Mouse (Mus musculus) gastrocnemius, postnatal 14 days (tissue): ENCODE data around the gene Lyve1. TPM values are rescaled to one million over a fixed set of nuclear protein-coding genes. Genes with fewer than 3 reads are reported as not detected.

Experiments used
- DNase-seq: peaks from one replicate; pipeline ENCODE4 v3.0.0; 2021; ENCODE audit warnings: mixed read lengths
- intact Hi-C: fragments of 180-260 bp; cut with DNase I; formaldehyde crosslinking; loops from one replicate; pipeline ENCODE4 v1.15.1; 2025; ENCODE audit warnings: low total_unique reads
- total RNA-seq, 2 experiments: library from RNA; stranded (reverse); gene quantifications; 2 replicates each; pipeline ENCODE4 v1.2.3; 2021

Gene Lyve1
- total RNA-seq, 2 experiments from 2014 or later, result 10.4 to 11.9 TPM

DNA sequence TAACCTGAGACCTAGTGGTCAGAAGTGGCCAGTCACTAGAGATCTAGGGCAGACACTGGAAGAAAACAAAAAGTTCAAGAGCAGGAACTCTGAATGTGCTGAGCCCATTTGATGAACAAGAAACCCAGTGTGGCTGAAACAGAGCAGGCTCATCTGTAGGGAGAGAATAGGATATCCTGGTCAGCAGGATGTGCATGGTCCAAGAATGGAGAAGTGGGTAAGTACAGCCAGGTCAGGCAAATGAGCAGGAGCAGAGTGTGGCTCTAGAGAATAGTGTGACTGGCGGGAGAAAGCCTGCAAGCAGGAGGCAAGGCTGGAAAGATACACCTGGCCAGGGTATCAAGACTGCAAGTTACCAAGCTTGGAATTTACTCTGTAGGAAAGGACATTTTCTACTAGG, 7.4 kb downstream of the Lyve1 start:
- intact Hi-C loops, result no loop called here
- no peak for DNase-seq

GRCm38 (mm10) chr7:110854927-110855546, 8.0 kb downstream of the Lyve1 start:
- intact Hi-C loops, result no loop called here
- no peak for DNase-seq

DNA sequence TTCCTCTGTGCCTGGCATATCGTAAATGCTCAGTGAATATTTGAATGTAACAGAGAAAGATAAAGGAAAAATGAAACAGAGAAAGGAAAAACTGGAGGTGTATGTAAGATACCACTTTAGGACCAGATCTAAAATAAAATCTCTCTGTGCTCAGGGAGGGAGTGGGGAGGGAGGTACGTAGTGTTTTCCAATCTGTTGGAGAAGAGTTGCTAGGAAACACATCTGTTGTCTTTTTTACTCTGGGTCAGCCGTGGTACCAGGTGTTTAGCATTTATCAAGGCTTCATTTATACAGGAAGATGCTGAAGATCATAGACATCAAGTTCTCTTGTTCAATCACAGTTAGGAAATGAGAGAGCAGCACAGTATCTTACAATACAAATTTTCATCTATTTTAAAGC, 8.5 kb downstream of the Lyve1 start:
- no peak for DNase-seq
- intact Hi-C loops, result no loop called here

DNA sequence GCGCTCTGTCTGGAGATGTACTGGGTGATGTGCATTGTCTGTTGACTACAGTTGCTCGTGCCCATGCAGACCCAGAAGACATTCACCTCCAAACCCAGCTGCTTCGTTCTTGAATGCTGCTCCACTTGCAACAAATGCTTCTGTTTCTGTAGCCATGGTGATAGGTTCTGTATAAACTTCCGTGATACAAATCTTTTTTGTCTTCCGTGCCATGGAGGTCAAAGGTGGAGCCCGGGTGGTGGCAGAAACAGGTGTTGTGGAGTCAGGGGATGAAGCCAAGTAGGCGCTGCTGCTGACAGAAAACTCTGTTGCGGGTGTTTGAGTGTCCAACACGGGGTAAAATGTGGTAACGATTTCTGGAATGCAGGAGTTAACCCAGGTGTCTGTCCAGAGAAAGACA, 9.4 kb downstream of the Lyve1 start:
- intact Hi-C loops, result no loop called here
- DNase-seq, result no peak

DNA sequence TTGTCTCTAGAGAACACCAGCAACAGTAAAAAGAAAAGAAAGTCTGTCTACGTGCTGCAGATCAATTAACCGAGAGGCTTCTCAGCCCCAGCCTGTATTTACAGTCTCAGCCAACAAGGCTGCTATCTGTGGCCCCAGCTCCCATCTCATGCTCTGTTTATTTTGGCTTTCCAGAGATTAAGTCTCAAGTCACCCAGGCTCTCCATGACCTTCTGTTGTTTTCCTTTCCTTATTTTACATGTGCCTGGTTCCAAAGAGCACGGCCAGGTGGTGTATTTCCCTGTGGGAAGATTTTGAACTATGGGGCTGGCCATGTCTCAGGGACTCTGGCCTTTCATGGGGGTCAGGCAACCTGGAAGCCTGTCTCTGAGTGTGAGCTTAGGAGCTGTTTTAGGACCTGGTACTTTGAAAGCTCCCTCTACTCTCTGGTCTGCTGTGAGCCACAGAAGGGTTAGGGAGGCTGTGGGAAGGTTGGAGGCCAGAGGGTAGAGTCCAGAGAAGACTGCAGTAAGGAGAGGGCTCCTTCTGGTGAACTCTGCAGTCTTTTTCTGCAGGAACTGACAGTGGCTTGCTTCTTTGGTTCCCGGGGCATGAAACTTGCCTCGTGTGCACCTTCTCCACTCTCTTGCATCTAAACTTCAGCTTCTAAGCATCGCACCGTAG, 11.4 kb downstream of the Lyve1 start:
- no peak for DNase-seq
- intact Hi-C loops, result no loop called here

- DNase-seq, result no peak
- intact Hi-C loops, result no loop called here
Measured at GRCm38 (mm10) chr7:110848371-110848770, 14.7 kb downstream of the Lyve1 start.

DNA sequence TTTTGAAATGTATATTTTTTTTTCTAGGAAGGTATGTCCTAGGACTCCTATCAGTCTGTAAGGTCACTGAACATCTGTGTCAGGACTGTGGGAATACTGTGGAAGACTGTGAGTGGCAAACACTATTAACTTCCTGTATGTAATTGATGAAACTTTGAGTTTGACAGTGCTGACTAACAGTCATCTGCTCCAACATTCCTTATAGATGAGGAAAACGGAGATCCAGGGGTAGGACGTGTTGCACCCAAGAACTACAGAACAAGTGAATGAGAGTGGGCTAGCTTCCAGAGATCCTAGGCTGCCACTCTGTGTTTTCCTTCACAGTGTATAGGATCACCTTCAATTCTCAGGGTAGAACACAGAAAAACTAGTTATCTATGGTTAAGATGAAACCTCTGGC, 15.7 kb downstream of the Lyve1 start:
- intact Hi-C loops, result no loop called here

DNA sequence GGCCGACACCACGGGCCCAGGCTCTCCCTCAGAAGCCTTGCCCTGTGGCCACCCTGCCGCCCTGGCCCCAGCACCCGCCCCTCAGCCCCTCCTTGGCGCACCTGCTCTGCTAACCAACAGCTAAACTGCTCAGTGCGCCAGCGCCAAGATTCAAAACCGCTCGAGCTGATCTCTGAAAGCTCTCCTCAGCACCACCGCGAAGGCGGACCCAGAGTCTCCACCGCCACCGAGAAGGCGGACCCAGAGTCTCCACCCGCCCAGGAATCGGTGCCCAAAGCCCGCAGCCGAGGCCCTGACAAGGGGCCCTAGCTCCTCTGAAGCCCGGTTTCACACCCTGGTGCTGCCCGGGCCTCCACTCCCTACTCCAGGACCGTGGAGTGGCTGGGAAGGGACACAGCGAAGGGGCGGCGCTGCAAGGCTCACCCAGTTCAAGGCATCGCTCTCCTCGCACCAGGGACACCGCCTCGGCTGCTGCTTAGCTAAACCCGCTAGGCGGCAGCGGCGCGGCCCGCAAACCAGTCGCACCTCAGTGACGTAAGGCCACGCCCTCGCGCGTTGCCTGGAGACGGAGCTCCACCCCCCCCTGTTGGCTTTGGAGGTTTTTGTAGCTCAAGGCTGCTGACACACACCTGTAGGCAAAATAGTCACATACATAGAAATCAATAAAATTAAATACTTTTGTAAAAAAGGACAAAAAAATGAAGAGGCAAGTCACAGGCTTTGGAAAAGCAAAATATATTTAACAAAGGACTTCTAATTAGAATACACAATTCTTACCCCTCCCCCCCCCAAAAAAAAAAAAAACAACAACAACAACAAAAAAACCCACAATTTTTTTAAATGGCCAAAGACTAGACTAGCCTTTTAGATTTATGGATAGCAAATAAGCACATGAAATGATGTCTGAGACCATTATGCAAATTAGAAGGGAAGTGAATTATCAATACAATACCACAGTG, 18.8 kb downstream of the Lyve1 start, which contains the start of gene Rnf141:
Gene Rnf141 (minus strand): TSS at position 542 of the 959 bp plus-strand sequence.
- peak; percentile 92 for DNase-seq
- intact Hi-C loops, result no loop called here

More for the DNA sequence above, 15.7 kb downstream of the Lyve1 start:
- DNase-seq, result no peak

- intact Hi-C loops, result no loop called here
- no peak for DNase-seq
Measured at GRCm38 (mm10) chr7:110840332-110840731, 22.7 kb downstream of the Lyve1 start.

DNA sequence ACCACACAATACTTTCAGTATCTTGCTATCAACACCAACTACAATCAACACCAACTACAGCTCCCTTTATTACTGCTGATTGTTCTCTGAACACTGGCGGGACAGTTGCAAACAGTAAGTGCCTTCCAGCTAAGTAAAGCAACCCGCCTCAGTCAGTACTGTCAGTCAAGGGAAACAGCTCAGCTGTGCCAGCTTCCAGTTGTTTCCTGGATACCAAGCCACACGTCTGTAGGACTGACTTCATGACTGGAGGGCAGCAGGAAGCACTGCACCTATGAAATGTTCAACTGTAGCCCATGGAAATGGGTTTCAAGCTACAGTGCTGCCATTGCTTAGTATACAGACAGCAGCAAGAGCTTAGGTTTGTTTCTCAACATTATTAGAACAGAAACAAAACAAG, 28.5 kb downstream of the Lyve1 start:
- intact Hi-C loops, result loop anchor here (5.0 kb wide), 1 partner anchor 53 kb away; no protein-coding TSS in a partner anchor
- DNase-seq, result no peak

GRCm38 (mm10) chr7:110834018-110834417, 29.0 kb downstream of the Lyve1 start:
- intact Hi-C loops, result loop anchor here (5.0 kb wide), 1 partner anchor 53 kb away; no protein-coding TSS in a partner anchor
- DNase-seq, result no peak

DNA sequence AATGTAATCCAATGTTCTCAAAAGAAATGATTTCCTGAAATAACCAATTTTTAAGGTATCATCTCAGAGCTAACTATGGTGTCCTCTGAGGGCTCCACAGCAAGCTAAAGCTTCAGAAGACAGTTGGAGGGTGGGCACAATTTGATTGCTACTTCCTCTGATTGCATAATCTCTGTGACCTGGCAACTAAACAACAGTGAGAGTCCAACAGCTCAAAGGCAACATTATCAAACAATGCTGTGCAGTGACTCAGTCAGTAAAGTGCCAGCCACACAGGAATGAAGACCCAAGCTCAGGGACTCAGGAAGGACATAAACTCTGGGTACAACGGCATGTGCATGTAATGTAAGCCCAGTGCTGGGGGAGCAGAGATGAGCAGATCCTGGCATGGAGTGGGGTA, 30.0 kb downstream of the Lyve1 start:
- intact Hi-C loops, result loop anchor here (5.0 kb wide), 1 partner anchor 54 kb away; no protein-coding TSS in a partner anchor
- DNase-seq, result no peak

DNA sequence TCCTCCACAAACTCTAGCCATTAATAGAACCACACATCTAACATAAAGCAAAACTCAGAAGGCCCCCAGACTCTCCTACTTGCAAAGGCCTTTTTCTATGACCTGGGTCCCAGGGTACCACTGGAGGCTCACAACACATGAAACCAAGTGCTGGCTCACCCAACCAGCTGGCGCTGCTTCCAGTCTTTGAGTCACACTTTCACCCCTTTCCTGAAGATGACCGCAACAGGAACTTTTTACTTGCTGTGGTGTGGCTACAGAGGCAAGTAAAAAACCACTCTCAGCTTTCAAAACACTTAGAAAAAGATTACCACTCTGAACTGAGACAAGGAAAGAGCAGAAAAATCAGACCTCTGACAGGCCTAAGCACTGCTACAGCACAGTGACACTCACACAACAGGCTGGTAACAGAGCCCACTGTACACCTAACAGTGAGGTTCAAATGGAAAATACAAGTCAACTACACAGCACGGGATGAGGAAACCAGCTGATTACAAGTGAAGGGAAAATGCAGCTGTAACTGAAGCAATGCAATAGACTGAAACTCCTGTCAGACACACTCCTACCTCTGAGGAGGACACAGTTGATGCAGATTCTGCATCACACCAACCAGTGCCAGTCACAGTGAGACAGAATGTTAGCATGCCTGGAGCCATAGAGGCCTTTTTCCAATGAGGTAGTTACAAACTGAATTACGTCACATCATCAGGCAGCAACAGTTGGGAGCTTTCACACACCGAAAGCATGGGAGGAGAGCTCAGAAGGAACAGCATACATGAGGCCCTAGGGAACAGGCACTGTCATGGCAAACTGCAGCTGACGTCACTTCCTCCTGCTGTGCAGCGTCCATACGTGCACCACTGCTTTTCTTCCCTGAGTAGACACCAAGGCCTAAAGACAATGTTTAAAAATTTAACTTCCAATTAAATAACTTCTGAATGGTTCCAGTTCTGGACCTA, 38.8 kb downstream of the Lyve1 start:
- no peak for DNase-seq
- intact Hi-C loops, result no loop called here

GRCm38 (mm10) chr7:110823593-110823992, 39.4 kb downstream of the Lyve1 start:
- no peak for DNase-seq
- intact Hi-C loops, result no loop called here

GRCm38 (mm10) chr7:110823076-110823475, 40.0 kb downstream of the Lyve1 start:
- DNase-seq, result no peak
- intact Hi-C loops, result no loop called here

DNA sequence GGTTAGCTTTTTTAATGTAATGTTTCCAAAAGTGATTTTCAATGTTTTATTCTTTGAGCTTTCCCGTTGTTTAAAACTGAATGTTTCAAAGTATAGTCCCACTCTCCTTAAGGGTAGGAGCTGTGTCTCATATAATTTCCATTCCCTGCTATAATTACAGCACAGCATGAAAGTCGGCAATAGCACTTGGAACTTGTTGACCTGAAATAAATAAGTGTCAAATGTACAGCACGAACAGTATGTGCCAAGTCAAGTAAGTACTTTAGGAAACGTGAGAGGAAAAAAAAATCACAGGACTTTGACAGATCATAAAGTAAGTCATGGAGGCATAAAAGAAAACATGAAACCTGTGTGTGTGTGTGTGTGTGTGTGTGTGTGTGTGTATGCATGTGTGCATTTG, 41.0 kb downstream of the Lyve1 start:
- intact Hi-C loops, result no loop called here
- no peak for DNase-seq

- intact Hi-C loops, result no loop called here
- DNase-seq, result peak; percentile 63
Measured at GRCm38 (mm10) chr7:110821653-110822052, 41.4 kb downstream of the Lyve1 start.

DNA sequence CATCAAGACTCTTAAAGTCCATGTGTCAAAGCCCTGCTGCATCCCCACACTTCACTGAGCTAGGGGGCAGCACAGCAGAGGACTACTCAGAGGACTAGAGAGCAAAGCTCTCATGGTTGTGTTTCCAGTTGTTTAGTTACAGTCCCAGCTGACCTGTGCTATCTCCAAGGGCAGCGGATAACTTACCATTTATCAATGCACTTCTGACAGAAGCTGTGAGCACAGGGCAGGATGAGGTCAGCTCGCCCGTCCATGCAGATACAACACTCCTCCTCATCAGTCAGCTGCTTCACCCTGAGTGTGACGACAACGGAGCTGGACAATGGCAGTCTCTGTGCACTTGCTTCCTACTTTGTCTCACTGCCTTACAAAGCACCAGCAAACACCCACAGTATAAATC, 42.0 kb downstream of the Lyve1 start:
- no peak for DNase-seq
- intact Hi-C loops, result no loop called here

- no peak for DNase-seq
- intact Hi-C loops, result loop anchor here (5.0 kb wide), 1 partner anchor 108 kb away; no protein-coding TSS in a partner anchor
Measured at GRCm38 (mm10) chr7:110818787-110819350, 44.2 kb downstream of the Lyve1 start.
